Mouse (Mus musculus) kidney, embryonic 16.5 days (tissue): ENCODE data around the gene Ank2. TPM values are rescaled to one million over a fixed set of nuclear protein-coding genes. Genes with fewer than 3 reads are reported as not detected.
A peak's percentile ranks its signal among the peaks of the same experiment; 100 is the strongest.

ENCODE experiments used
- ATAC-seq: fragments of 200-750 bp; cut with Nextera tagmentation; 2 replicates; pipeline ENCODE4 v1.8.0; 2017; ENCODE audit warnings: moderate TSS enrichment; ENCODE audit not compliant: low FRiP score, low TSS enrichment
- H3K27ac ChIP-seq: fragments of 300-500 bp; sonication (generic); 2 replicates; pipeline ENCODE4 v1.5.1; 2014; ENCODE audit warnings: low read length
- H3K27me3 ChIP-seq: fragments of 300-500 bp; sonication (generic); 2 replicates; pipeline ENCODE4 v1.6.1; 2014; ENCODE audit warnings: low read length, control low read depth, mixed read lengths; ENCODE audit not compliant: insufficient read depth
- H3K36me3 ChIP-seq: fragments of 300-500 bp; sonication (generic); 2 replicates; pipeline ENCODE4 v1.6.1; 2014; ENCODE audit warnings: low read length, control low read depth, mixed read lengths; ENCODE audit not compliant: insufficient read depth
- H3K4me1 ChIP-seq: fragments of 300-500 bp; sonication (generic); 2 replicates; pipeline ENCODE4 v1.6.1; 2014; ENCODE audit warnings: low read length, control low read depth, mixed read lengths; ENCODE audit not compliant: insufficient read depth
- H3K4me2 ChIP-seq: fragments of 300-500 bp; sonication (generic); replicated peaks from 2 replicates; pipeline ENCODE4 v1.6.1; 2014; ENCODE audit warnings: low read depth, low read length
- H3K4me3 ChIP-seq: fragments of 300-500 bp; sonication (generic); 2 replicates; pipeline ENCODE4 v1.5.1; 2014; ENCODE audit warnings: mild to moderate bottlenecking, low read length
- H3K9ac ChIP-seq: fragments of 300-500 bp; sonication (generic); replicated peaks from 2 replicates; pipeline ENCODE4 v1.6.1; 2014; ENCODE audit warnings: low read length
- H3K9me3 ChIP-seq: fragments of 300-500 bp; sonication (generic); 2 replicates; pipeline ENCODE4 v1.6.1; 2016; ENCODE audit warnings: low read length, control low read depth
- WGBS: fragments of 180-500 bp; shearing (Covaris S2); extraction: QIAGEN DNeasy Blood & Tissue Kit; methylation state at CpG from one replicate; pipeline ENCODE4 v1.1.7; 2014; 5-methylcytosine and 5-hydroxymethylcytosine counted together
- polyA plus RNA-seq: library from polyadenylated mRNA; unstranded; fragments of >200 nt; fragmentation: Nextera tagmentation; extraction: Ambion mirVana; gene quantifications from 2 replicates; pipeline ENCODE4 v1.2.1, GENCODE M21; 2015

Gene Ank2
- polyA plus RNA-seq, 1 experiment from 2014 or later = 7.5 TPM

GRCm38 (mm10) chr3:127019728-127020127 is 479.4 kb downstream of the Ank2 start:
- Histone ChIP-seq H3K4me2 (no peak overlapping the region), H3K27ac (no peak overlapping the region), H3K27me3 (no peaks in the 10 kb centered on the region), H3K4me3 (no peak overlapping the region), H3K9me3 (no peaks in the 10 kb centered on the region), H3K4me1 (no peaks in the 10 kb centered on the region), H3K36me3 (no peaks in the 10 kb centered on the region), H3K9ac (no peak overlapping the region)
- WGBS = 80% methylated on average over 3 of the region's 3 CpGs
- ATAC-seq = no peak

- H3K4me3 ChIP-seq = no peak overlapping the region
- H3K4me2 ChIP-seq = no peak overlapping the region
- H3K9ac ChIP-seq = no peak overlapping the region
- H3K9me3 ChIP-seq = no peaks in the 10 kb centered on the region
- no peak overlapping the region for H3K27ac ChIP-seq
- WGBS = 32% methylated on average over 6 of the region's 6 CpGs
- no peaks in the 10 kb centered on the region for H3K4me1 ChIP-seq
- H3K36me3 ChIP-seq = no peaks in the 10 kb centered on the region
- no peak for ATAC-seq
- no peaks in the 10 kb centered on the region for H3K27me3 ChIP-seq
These were observed 480.0 kb downstream of the Ank2 start for GRCm38 (mm10) chr3:127019109-127019508.

- no peak for ATAC-seq
- Histone ChIP-seq H3K4me3 (no peak overlapping the region), H3K27me3 (no peaks in the 10 kb centered on the region), H3K27ac (no peak overlapping the region), H3K36me3 (no peaks in the 10 kb centered on the region), H3K9ac (no peak overlapping the region), H3K4me1 (no peaks in the 10 kb centered on the region), H3K4me2 (no peak overlapping the region), H3K9me3 (no peaks in the 10 kb centered on the region)
- 72% methylated on average over 3 of the region's 3 CpGs for WGBS
These were observed 481.6 kb downstream of the Ank2 start for GRCm38 (mm10) chr3:127017523-127017922.

GRCm38 (mm10) chr3:127015596-127015995 is 483.6 kb downstream of the Ank2 start:
- Histone ChIP-seq H3K27ac (no peak overlapping the region), H3K27me3 (no peaks in the 10 kb centered on the region), H3K4me3 (no peak overlapping the region), H3K9ac (no peak overlapping the region), H3K4me2 (no peak overlapping the region), H3K4me1 (no peaks in the 10 kb centered on the region), H3K36me3 (no peaks in the 10 kb centered on the region), H3K9me3 (no peaks in the 10 kb centered on the region)
- 91% methylated on average over 6 of the region's 6 CpGs for WGBS
- ATAC-seq = no peak

- Histone ChIP-seq H3K27ac (no peak overlapping the region), H3K4me2 (no peak overlapping the region), H3K36me3 (no peaks in the 10 kb centered on the region), H3K27me3 (no peaks in the 10 kb centered on the region), H3K9me3 (no peaks in the 10 kb centered on the region), H3K9ac (no peak overlapping the region), H3K4me3 (no peak overlapping the region), H3K4me1 (no peaks in the 10 kb centered on the region)
- ATAC-seq = no peak
- 86% methylated on average over 6 of the region's 6 CpGs for WGBS
These were observed 484.0 kb downstream of the Ank2 start for GRCm38 (mm10) chr3:127015175-127015574.

- no peaks in the 10 kb centered on the region for H3K9me3 ChIP-seq
- no peaks in the 10 kb centered on the region for H3K27me3 ChIP-seq
- no peaks in the 10 kb centered on the region for H3K4me1 ChIP-seq
- no peaks in the 10 kb centered on the region for H3K36me3 ChIP-seq
- no peak overlapping the region for H3K9ac ChIP-seq
- H3K27ac ChIP-seq = no peak overlapping the region
- 65% methylated on average over 4 of the region's 4 CpGs for WGBS
- H3K4me2 ChIP-seq = no peak overlapping the region
- H3K4me3 ChIP-seq = no peak overlapping the region
- no peak for ATAC-seq
These were observed 485.2 kb downstream of the Ank2 start for GRCm38 (mm10) chr3:127013976-127014375.

GRCm38 (mm10) chr3:127012525-127012924 is 486.6 kb downstream of the Ank2 start:
- 54% methylated on average over 8 of the region's 8 CpGs for WGBS
- Histone ChIP-seq H3K36me3 (no peaks in the 10 kb centered on the region), H3K4me3 (no peak overlapping the region), H3K9me3 (no peaks in the 10 kb centered on the region), H3K9ac (no peak overlapping the region), H3K27me3 (no peaks in the 10 kb centered on the region), H3K4me1 (no peaks in the 10 kb centered on the region), H3K4me2 (no peak overlapping the region), H3K27ac (no peak overlapping the region)
- peak; percentile 54; the same call in 1 of the 2 replicates for ATAC-seq

- 85% methylated on average over 9 of the region's 9 CpGs for WGBS
- Histone ChIP-seq H3K27ac (no peak overlapping the region), H3K9ac (no peak overlapping the region), H3K4me2 (no peak overlapping the region), H3K4me1 (no peaks in the 10 kb centered on the region), H3K4me3 (no peak overlapping the region), H3K27me3 (no peaks in the 10 kb centered on the region), H3K36me3 (no peaks in the 10 kb centered on the region), H3K9me3 (no peaks in the 10 kb centered on the region)
- ATAC-seq = peak; percentile 51; the same call in 1 of the 2 replicates
These were observed 493.1 kb downstream of the Ank2 start for GRCm38 (mm10) chr3:127005898-127006673.

- Histone ChIP-seq H3K4me1 (no peaks in the 10 kb centered on the region), H3K4me2 (no peak overlapping the region), H3K27ac (no peak overlapping the region), H3K36me3 (no peaks in the 10 kb centered on the region), H3K4me3 (no peak overlapping the region), H3K9me3 (no peaks in the 10 kb centered on the region), H3K27me3 (no peaks in the 10 kb centered on the region), H3K9ac (no peak overlapping the region)
- ATAC-seq = peak; percentile 49; the same call in 1 of the 2 replicates
- WGBS = 81% methylated on average over 9 of the region's 9 CpGs
These were observed 494.1 kb downstream of the Ank2 start for GRCm38 (mm10) chr3:127004860-127005633.

GRCm38 (mm10) chr3:127003946-127004345 is 495.2 kb downstream of the Ank2 start:
- 93% methylated on average over 11 of the region's 11 CpGs for WGBS
- Histone ChIP-seq H3K9me3 (no peaks in the 10 kb centered on the region), H3K9ac (no peak overlapping the region), H3K36me3 (no peaks in the 10 kb centered on the region), H3K27me3 (no peaks in the 10 kb centered on the region), H3K4me2 (no peak overlapping the region), H3K4me1 (0 out of 2 replicates have a peak, but pooled peaks cover under 1% of the 10 kb centered on the region), H3K27ac (no peak overlapping the region), H3K4me3 (no peak overlapping the region)
- ATAC-seq = no peak
